Mouse (Mus musculus) E14TG2a.4 (cell line): ENCODE measurements around the gene Farp2.
A peak's percentile ranks its signal among the peaks of the same experiment; 100 is the strongest.

Experiments
- H3K27me3 ChIP-seq: 2 replicates; pipeline ENCODE4 v1.6.1; 2014; ENCODE audit warnings: low read length, control low read depth; ENCODE audit not compliant: insufficient read depth
- H3K36me3 ChIP-seq: 2 replicates; pipeline ENCODE4 v1.6.1; 2014; ENCODE audit warnings: low read length, control low read depth; ENCODE audit not compliant: insufficient read depth
- H3K4me1 ChIP-seq: replicated peaks from 2 replicates; pipeline ENCODE4 v1.6.1; 2014; ENCODE audit warnings: low read depth, low read length, control low read depth
- H3K4me3 ChIP-seq: replicated peaks from 2 replicates; pipeline ENCODE4 v1.5.1; 2014; ENCODE audit warnings: mild to moderate bottlenecking, low read length
- H3K9me3 ChIP-seq: 2 replicates; pipeline ENCODE4 v1.6.1; 2014; ENCODE audit warnings: low read length, control low read depth
- CTCF ChIP-seq: conservative IDR thresholded peaks from 2 replicates; pipeline ENCODE4 v1.5.1; 2014; ENCODE audit warnings: low read length
- NANOG ChIP-seq: IDR thresholded peaks from 2 replicates; pipeline ENCODE4 v1.6.1; 2014; ENCODE audit warnings: borderline replicate concordance, low read length, mixed read lengths
- POU5F1 ChIP-seq: IDR thresholded peaks from 2 replicates; pipeline ENCODE4 v1.6.1; 2014; ENCODE audit warnings: low read length, borderline replicate concordance

Gene Farp2

GRCm38 (mm10) chr1:93634481-93634891, 122.6 kb downstream of the Farp2 start:
- peaks cover 37% of the 10 kb centered on the region for H3K4me1 ChIP-seq
- TF ChIP-seq NANOG (no peak), CTCF (no peak), POU5F1 (no peak)
- peaks cover 9% of the 10 kb centered on the region for H3K27me3 ChIP-seq
- peaks cover 31% of the 10 kb centered on the region for H3K36me3 ChIP-seq
- no peaks in the 10 kb centered on the region for H3K9me3 ChIP-seq
- peak overlapping the region; percentile 99 for H3K4me3 ChIP-seq

DNA sequence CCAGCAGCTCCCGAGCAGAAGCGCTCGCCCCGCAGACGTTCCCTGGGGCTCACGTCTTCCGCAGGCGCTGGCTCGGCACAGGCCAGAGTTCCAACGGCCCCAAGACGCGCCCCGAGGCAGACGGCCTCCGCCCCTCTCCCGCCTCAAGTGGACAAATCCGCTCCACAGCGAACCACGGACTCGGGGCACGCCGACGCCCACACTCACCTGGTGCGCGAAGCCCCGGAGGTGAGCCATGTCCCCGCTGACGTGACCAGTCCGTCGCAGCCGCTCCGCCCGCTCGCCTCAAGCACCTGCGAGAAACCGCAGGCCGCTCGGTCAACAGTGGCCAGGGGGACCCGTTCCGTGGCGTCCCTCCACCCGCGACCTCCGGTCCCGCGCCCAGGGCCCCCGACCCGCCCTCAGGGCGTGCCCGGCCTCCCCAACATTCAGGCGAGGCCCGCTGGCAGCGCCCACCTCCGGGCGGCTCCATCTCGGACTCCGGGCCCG, 123.3 kb downstream of the Farp2 start:
- TF ChIP-seq POU5F1 = no peak
- TF ChIP-seq CTCF = no peak
- no peak for TF ChIP-seq NANOG
- Histone ChIP-seq H3K27me3 (peaks cover 9% of the 10 kb centered on the region), H3K36me3 (peaks cover 31% of the 10 kb centered on the region), H3K4me3 (peak overlapping the region; percentile 99), H3K4me1 (peaks cover 37% of the 10 kb centered on the region), H3K9me3 (no peaks in the 10 kb centered on the region)

DNA sequence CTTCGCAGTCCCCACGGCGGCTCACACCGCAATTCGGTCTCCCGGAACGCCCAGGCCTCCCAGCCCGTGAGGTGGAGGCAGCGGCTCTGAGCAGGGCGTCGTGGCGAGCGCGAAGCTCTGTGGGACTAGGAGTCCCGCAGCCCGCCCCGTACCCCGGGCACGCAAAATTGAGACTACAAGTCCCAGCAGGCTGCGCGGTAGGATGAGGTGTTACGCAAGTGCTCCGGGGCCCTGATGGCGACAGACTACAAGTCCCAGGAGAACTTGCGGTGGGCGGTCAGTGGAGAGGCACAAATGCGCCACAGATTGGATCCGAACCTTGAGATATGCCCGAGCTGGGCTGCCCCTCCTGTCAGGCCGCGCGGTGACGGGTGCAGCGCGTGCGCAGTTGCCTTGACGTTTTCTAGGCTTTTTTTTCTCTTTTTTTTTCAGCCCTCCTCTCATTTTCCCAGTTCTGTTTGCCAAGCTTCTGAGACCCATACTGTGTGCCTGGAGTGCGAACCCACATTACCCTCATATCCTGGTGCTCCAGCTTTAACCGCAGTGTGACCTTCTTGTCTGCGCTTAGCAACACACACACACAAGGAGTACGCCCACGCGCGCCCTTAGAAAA, 123.8 kb downstream of the Farp2 start:
- H3K27me3 ChIP-seq = peaks cover 9% of the 10 kb centered on the region

GRCm38 (mm10) chr1:93636211-93636897, 124.5 kb downstream of the Farp2 start:
- Histone ChIP-seq H3K4me3 (peak overlapping the region; percentile 99), H3K27me3 (peaks cover 9% of the 10 kb centered on the region), H3K4me1 (peaks cover 36% of the 10 kb centered on the region), H3K9me3 (no peaks in the 10 kb centered on the region), H3K36me3 (peaks cover 19% of the 10 kb centered on the region)
- TF ChIP-seq CTCF (no peak), POU5F1 (no peak), NANOG (no peak)

More for the DNA sequence above, 123.8 kb downstream of the Farp2 start:
- TF ChIP-seq CTCF (no peak), NANOG (no peak)
- H3K36me3 ChIP-seq = peaks cover 25% of the 10 kb centered on the region
- no peaks in the 10 kb centered on the region for H3K9me3 ChIP-seq
- H3K4me1 ChIP-seq = peaks cover 37% of the 10 kb centered on the region
- H3K4me3 ChIP-seq = peak overlapping the region; percentile 99

DNA sequence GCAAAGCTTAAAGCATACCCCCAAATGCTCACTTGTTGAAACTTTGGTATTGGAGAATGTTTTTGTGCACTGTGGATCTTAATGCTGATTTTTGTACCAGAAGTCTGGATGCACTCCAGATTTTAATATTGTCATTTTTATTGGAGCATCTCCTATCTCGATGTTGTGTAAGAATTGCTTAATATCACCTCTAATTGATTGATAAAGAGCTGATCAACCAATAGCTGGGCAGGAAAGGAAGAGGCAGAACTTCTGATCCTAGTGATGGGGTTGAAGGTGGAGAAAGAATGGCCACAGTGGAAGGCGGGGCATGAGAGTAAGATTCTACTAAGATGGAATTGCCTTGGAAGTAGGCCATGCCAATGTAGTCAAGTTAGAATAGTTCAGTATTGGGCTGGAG, 130.1 kb downstream of the Farp2 start:
- TF ChIP-seq CTCF (no peak), POU5F1 (no peak), NANOG (no peak)
- Histone ChIP-seq H3K27me3 (no peaks in the 10 kb centered on the region), H3K36me3 (no peaks in the 10 kb centered on the region), H3K9me3 (no peaks in the 10 kb centered on the region), H3K4me3 (no peak overlapping the region), H3K4me1 (peaks cover 4% of the 10 kb centered on the region)

DNA sequence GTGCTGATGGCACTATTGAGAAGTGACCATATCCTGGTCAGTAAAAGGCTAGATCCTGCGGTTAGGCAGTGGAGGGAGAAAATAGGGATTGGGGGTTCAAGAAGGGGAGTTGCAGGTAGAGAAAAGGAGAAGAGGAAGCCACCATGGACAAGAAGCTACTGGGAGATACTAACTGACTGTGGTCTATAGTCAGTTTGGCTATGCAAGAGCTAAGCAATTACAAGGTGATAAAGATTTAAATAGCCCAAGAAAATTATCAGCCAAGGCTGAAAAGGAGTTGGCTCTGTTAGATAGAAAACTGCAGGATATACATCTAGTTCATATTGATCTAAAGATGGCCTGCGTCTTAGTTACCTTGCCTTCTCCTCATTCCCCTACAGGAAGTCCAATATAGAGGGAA, 130.8 kb downstream of the Farp2 start:
- no peaks in the 10 kb centered on the region for H3K36me3 ChIP-seq
- TF ChIP-seq NANOG (no peak), CTCF (no peak), POU5F1 (no peak)
- no peaks in the 10 kb centered on the region for H3K9me3 ChIP-seq
- H3K27me3 ChIP-seq = no peaks in the 10 kb centered on the region
- H3K4me1 ChIP-seq = peaks cover 7% of the 10 kb centered on the region
- no peak overlapping the region for H3K4me3 ChIP-seq

- Histone ChIP-seq H3K4me3 (no peak overlapping the region), H3K36me3 (no peaks in the 10 kb centered on the region), H3K4me1 (peaks cover 26% of the 10 kb centered on the region), H3K27me3 (peaks cover 11% of the 10 kb centered on the region), H3K9me3 (no peaks in the 10 kb centered on the region)
- no peak for TF ChIP-seq NANOG
- no peak for TF ChIP-seq CTCF
- no peak for TF ChIP-seq POU5F1
Measured at GRCm38 (mm10) chr1:93649604-93650172, 137.8 kb downstream of the Farp2 start.

DNA sequence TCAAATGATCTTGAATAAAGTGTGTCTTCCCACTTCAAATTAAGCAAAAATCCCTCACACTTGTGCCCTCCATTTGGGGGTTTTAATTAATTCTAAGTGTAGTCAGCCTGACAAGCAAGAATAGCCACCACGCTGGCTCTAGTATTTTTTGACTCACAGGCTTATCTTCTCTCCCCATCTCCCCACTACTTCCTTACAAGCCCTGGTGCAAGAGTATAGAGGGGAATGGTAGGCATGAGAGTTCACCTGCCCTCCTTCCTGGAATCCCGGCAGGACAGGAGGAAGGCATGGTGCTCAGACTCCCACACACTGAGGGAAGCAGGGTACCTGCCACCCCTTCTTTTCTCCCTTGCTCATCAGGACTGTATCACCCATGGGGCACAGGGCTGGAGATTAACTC, 142.4 kb downstream of the Farp2 start:
- H3K36me3 ChIP-seq = no peaks in the 10 kb centered on the region
- H3K9me3 ChIP-seq = no peaks in the 10 kb centered on the region
- peaks cover 13% of the 10 kb centered on the region for H3K27me3 ChIP-seq
- no peak overlapping the region for H3K4me3 ChIP-seq
- peaks cover 15% of the 10 kb centered on the region for H3K4me1 ChIP-seq
- no peak for TF ChIP-seq CTCF
- TF ChIP-seq POU5F1 = no peak
- TF ChIP-seq NANOG = no peak

GRCm38 (mm10) chr1:93654798-93655197, 142.9 kb downstream of the Farp2 start:
- Histone ChIP-seq H3K4me1 (peaks cover 16% of the 10 kb centered on the region), H3K36me3 (no peaks in the 10 kb centered on the region), H3K27me3 (peaks cover 17% of the 10 kb centered on the region), H3K9me3 (no peaks in the 10 kb centered on the region), H3K4me3 (no peak overlapping the region)
- no peak for TF ChIP-seq POU5F1
- TF ChIP-seq NANOG = no peak
- TF ChIP-seq CTCF = no peak
